Mouse (Mus musculus) spleen, adult 2 months (tissue): ENCODE data around the gene 7530416G11Rik.

Source experiments
- CTCF ChIP-seq: fragments of 200-500 bp; IDR thresholded peaks from 2 replicates; pipeline ENCODE4 v1.5.1; 2011; ENCODE audit warnings: mild to moderate bottlenecking, inconsistent platforms; ENCODE audit not compliant: insufficient read depth, insufficient read length, insufficient replicate concordance; ENCODE audit errors: extremely low read depth
- POLR2A ChIP-seq: fragments of 200-500 bp; IDR thresholded peaks from 2 replicates; pipeline ENCODE4 v1.6.1; 2011; ENCODE audit warnings: low read depth, low read length, inconsistent platforms

- no peak for TF ChIP-seq POLR2A
- no peak for TF ChIP-seq CTCF
Observed at GRCm38 (mm10) chr15:85503127-85503526, at the start of gene 7530416G11Rik.
